31 mouse cellular contexts compared by ENCODE assay signal in the genomic region with DNA sequence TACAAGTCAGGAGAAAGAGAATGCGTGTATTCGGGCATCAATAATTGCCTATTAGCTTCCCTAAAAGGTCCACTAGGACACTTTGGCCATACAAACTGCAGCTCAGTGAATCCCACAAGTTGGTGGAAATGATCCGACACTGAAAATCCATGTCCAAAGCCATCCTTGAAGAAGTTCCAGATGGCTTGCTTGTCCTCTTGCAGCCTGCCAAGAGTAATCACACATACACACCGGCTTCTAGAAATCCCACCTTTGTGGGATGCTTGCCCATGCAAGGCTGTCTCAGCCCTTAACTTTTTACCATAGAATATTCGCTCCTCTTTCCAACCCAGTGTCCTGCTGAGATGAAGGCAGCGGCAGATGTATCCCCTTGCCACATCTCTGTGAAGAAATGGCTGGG.
DNase-seq lines count a peak whose midpoint lies in the region; ATAC-seq and TF ChIP-seq lines count a peak whose summit lies in the region.
"Had no signal": no experiment of that assay in that cellular context is flagged by ENCODE, and none has a peak within 500 bp of the region (broad histone marks: within the 10 kb centered on the region; RNA-seq: fewer than 3 reads in every experiment).

No protein-coding gene starts in this region.

- no peak for ATAC-seq in forebrain, embryonic 14.5 days
- no peak for ATAC-seq in forebrain, postnatal 0 days
- ATAC-seq in midbrain, embryonic 12.5 days (ENCODE audit: low FRiP score, low read depth): no peak
- ATAC-seq in midbrain, embryonic 15.5 days (replicated peaks): no peak
- no peak for ATAC-seq in hindbrain, embryonic 13.5 days (ENCODE audit: low FRiP score)
- ATAC-seq: inflammation-experienced regulatory T-cells, adult 6 months; Patski had no signal

- intact Hi-C loops in heart, postnatal 10 days (cut with DNase I): no loop called here

- H3K27ac ChIP-seq in forebrain, embryonic 14.5 days (ENCODE audit: low read depth, low read length): 0 out of 2 replicates have a peak overlapping the region, but pooled peaks have one; percentile 18
- no peak overlapping the region for H3K27ac ChIP-seq in forebrain, postnatal 0 days (ENCODE audit: low read depth, low read length)
- H3K27ac ChIP-seq in midbrain, embryonic 12.5 days (replicated peaks): peak overlapping the region; percentile 74; the same call in 1 of the 2 replicates
- no peak overlapping the region for H3K27ac ChIP-seq in midbrain, embryonic 15.5 days
- H3K27ac ChIP-seq in hindbrain, embryonic 13.5 days: peak overlapping the region; percentile 41; the same call in 1 of the 2 replicates
- H3K27ac ChIP-seq: kidney, postnatal 0 days; limb, embryonic 10.5 days; liver, embryonic 15.5 days; lung, embryonic 15.5 days; stomach, postnatal 0 days had no signal

- H3K4me2 ChIP-seq in forebrain, embryonic 14.5 days (ENCODE audit: low read length): no peak overlapping the region
- no peak overlapping the region for H3K4me2 ChIP-seq in forebrain, postnatal 0 days (ENCODE audit: low read depth)
- H3K4me2 ChIP-seq in midbrain, embryonic 12.5 days (replicated peaks): no peak overlapping the region
- H3K4me2 ChIP-seq in midbrain, embryonic 15.5 days: no peak overlapping the region
- H3K4me2 ChIP-seq in hindbrain, embryonic 13.5 days: no peak overlapping the region
- H3K4me2 ChIP-seq: heart, embryonic 12.5 days; liver, embryonic 15.5 days; lung, embryonic 15.5 days had no signal

- no peaks in the 10 kb centered on the region for H3K27me3 ChIP-seq in forebrain, embryonic 14.5 days (replicated peaks; ENCODE audit: control insufficient read depth, insufficient read depth, low read length)
- no peaks in the 10 kb centered on the region for H3K27me3 ChIP-seq in forebrain, postnatal 0 days (ENCODE audit: insufficient read depth, low read length)
- peaks cover 36% of the 10 kb centered on the region for H3K27me3 ChIP-seq in midbrain, embryonic 12.5 days
- peaks cover 13% of the 10 kb centered on the region for H3K27me3 ChIP-seq in midbrain, embryonic 15.5 days (replicated peaks)
- peaks cover 29% of the 10 kb centered on the region for H3K27me3 ChIP-seq in hindbrain, embryonic 13.5 days
- H3K27me3 ChIP-seq: CH12.LX; heart, embryonic 12.5 days; liver, embryonic 15.5 days; lung, embryonic 15.5 days; megakaryocyte, embryonic 14.5 days had no signal

- H3K4me3 ChIP-seq in forebrain, embryonic 14.5 days (ENCODE audit: low read depth, low read length): no peak overlapping the region
- H3K4me3 ChIP-seq in forebrain, postnatal 0 days (ENCODE audit: low read depth, low read length): no peak overlapping the region
- no peak overlapping the region for H3K4me3 ChIP-seq in midbrain, embryonic 12.5 days
- no peak overlapping the region for H3K4me3 ChIP-seq in midbrain, embryonic 15.5 days
- H3K4me3 ChIP-seq in hindbrain, embryonic 13.5 days: no peak overlapping the region
- H3K4me3 ChIP-seq: heart, embryonic 12.5 days; limb, embryonic 10.5 days; liver, embryonic 15.5 days; lung, embryonic 15.5 days; megakaryocyte, embryonic 14.5 days had no signal

- peaks cover 15% of the 10 kb centered on the region for H3K4me1 ChIP-seq in forebrain, embryonic 14.5 days (ENCODE audit: control insufficient read depth, insufficient read depth, low read length)
- peaks cover 6% of the 10 kb centered on the region; the same call in 1 of the 2 replicates for H3K4me1 ChIP-seq in forebrain, postnatal 0 days (ENCODE audit: insufficient read depth)
- peaks cover 28% of the 10 kb centered on the region for H3K4me1 ChIP-seq in midbrain, embryonic 12.5 days
- H3K4me1 ChIP-seq in midbrain, embryonic 15.5 days: peaks cover 18% of the 10 kb centered on the region
- peaks cover 25% of the 10 kb centered on the region for H3K4me1 ChIP-seq in hindbrain, embryonic 13.5 days (replicated peaks)
- H3K4me1 ChIP-seq: liver, embryonic 15.5 days; megakaryocyte, embryonic 14.5 days had no signal

- peak; percentile 27 for DNase-seq in forebrain, embryonic 14.5 days (ENCODE audit: low spot score)
- DNase-seq in forebrain, postnatal 0 days: no peak
- peak; percentile 25 for DNase-seq in retina, embryonic 14.5 days (ENCODE audit: low spot score)
- DNase-seq in heart, postnatal 10 days: no peak
- DNase-seq: adrenal gland, postnatal 36 days; B cell, adult 2 months; cerebellum, adult 11 months; cerebellum, postnatal 36 days; embryo, embryonic 11 days; gastrocnemius, postnatal 10 days; heart, adult 18-20 months; heart, postnatal 14 days; kidney, adult 18-20 months; liver; lung, postnatal 36 days; thymus, adult 2 months; thymus, postnatal 4 days had no signal

- H3K36me3 ChIP-seq in forebrain, embryonic 14.5 days (ENCODE audit: control insufficient read depth, insufficient read depth, low read length): no peaks in the 10 kb centered on the region
- no peaks in the 10 kb centered on the region for H3K36me3 ChIP-seq in forebrain, postnatal 0 days (ENCODE audit: insufficient read depth)
- H3K36me3 ChIP-seq in midbrain, embryonic 12.5 days: no peaks in the 10 kb centered on the region
- H3K36me3 ChIP-seq in midbrain, embryonic 15.5 days (replicated peaks): no peaks in the 10 kb centered on the region
- no peaks in the 10 kb centered on the region for H3K36me3 ChIP-seq in hindbrain, embryonic 13.5 days
- H3K36me3 ChIP-seq: G1E; heart, embryonic 12.5 days; limb, embryonic 10.5 days; liver, embryonic 15.5 days; lung, embryonic 15.5 days had no signal

- WGBS in forebrain, embryonic 14.5 days: 60% methylated on average over 6 of the region's 6 CpGs
- WGBS in forebrain, postnatal 0 days: 47% methylated on average over 6 of the region's 6 CpGs
- 61% methylated on average over 6 of the region's 6 CpGs for WGBS in midbrain, embryonic 12.5 days
- WGBS in midbrain, embryonic 15.5 days: 63% methylated on average over 6 of the region's 6 CpGs
- 45% methylated on average over 6 of the region's 6 CpGs for WGBS in hindbrain, embryonic 13.5 days

- H3K9ac ChIP-seq in forebrain, embryonic 14.5 days (ENCODE audit: low read length): no peak overlapping the region
- H3K9ac ChIP-seq in forebrain, postnatal 0 days: no peak overlapping the region
- H3K9ac ChIP-seq in midbrain, embryonic 12.5 days (replicated peaks): no peak overlapping the region
- H3K9ac ChIP-seq in midbrain, embryonic 15.5 days: no peak overlapping the region
- H3K9ac ChIP-seq in hindbrain, embryonic 13.5 days: no peak overlapping the region
- H3K9ac ChIP-seq: heart, embryonic 12.5 days; liver, embryonic 15.5 days; lung, embryonic 15.5 days had no signal

- H3K9me3 ChIP-seq in forebrain, embryonic 14.5 days (replicated peaks; ENCODE audit: control insufficient read depth, low read length): no peaks in the 10 kb centered on the region
- H3K9me3 ChIP-seq in forebrain, postnatal 0 days (ENCODE audit: low read length): no peaks in the 10 kb centered on the region
- H3K9me3 ChIP-seq in midbrain, embryonic 12.5 days: no peaks in the 10 kb centered on the region
- H3K9me3 ChIP-seq in midbrain, embryonic 15.5 days: no peaks in the 10 kb centered on the region
- H3K9me3 ChIP-seq in hindbrain, embryonic 13.5 days: no peaks in the 10 kb centered on the region
- H3K9me3 ChIP-seq: heart, embryonic 12.5 days; limb, embryonic 10.5 days; liver, embryonic 15.5 days; lung, embryonic 15.5 days had no signal

- no peak for TF ChIP-seq CTCF in forebrain, postnatal 0 days (IDR thresholded peaks at IDR 0.05; ENCODE audit: low read depth)

Comparison
In these comparisons a context has a peak if more than half of its experiments do, and no peak if none do; other contexts are left out.
1. DNase-seq: peak in forebrain, embryonic 14.5 days (single experiment) and retina, embryonic 14.5 days (single experiment); none in forebrain, postnatal 0 days (single experiment) and heart, postnatal 10 days (0 of 2).
2. H3K27ac ChIP-seq: peak in forebrain, embryonic 14.5 days (single experiment), midbrain, embryonic 12.5 days (single experiment) and hindbrain, embryonic 13.5 days (single experiment); none in forebrain, postnatal 0 days (single experiment) and midbrain, embryonic 15.5 days (single experiment).